Mouse (Mus musculus) bone marrow macrophage, adult 2 months (primary cell): ENCODE measurements at regions not wholly inside any gene's neighbourhood (a gene's known extent, or its start where the extent isn't known, plus 50 kb on each side); places are given as distances from the start of the nearest gene placed in this dataset.

Experiments
- CTCF ChIP-seq: IDR thresholded peaks from 2 replicates; pipeline ENCODE4 v1.5.1; 2012; ENCODE audit warnings: low read depth, mild to moderate bottlenecking, low read length, moderate library complexity
- POLR2A ChIP-seq: IDR thresholded peaks from 2 replicates; pipeline ENCODE4 v1.6.1; 2012; ENCODE audit warnings: mild to moderate bottlenecking, low read depth, low read length, borderline replicate concordance

- TF ChIP-seq CTCF, result no peak
- no peak for TF ChIP-seq POLR2A
Observed at GRCm38 (mm10) chr13:37658519-37658918, 119.7 kb upstream of the Rreb1 start.
